Mouse (Mus musculus) cortical plate, adult 2 months (tissue): ENCODE data around the gene Dio1.

Experiments used
- CTCF ChIP-seq: fragments of 200-500 bp; IDR thresholded peaks from 2 replicates; pipeline ENCODE4 v1.5.1; 2011; ENCODE audit warnings: mild to moderate bottlenecking, control low read depth, low read length; ENCODE audit not compliant: insufficient read depth; ENCODE audit errors: extremely low read depth
- POLR2A ChIP-seq: fragments of 200-500 bp; IDR thresholded peaks from 2 replicates; pipeline ENCODE4 v1.6.1; 2011; ENCODE audit warnings: mild to moderate bottlenecking, low read length, control low read depth; ENCODE audit not compliant: insufficient read depth; ENCODE audit errors: extremely low read depth

DNA sequence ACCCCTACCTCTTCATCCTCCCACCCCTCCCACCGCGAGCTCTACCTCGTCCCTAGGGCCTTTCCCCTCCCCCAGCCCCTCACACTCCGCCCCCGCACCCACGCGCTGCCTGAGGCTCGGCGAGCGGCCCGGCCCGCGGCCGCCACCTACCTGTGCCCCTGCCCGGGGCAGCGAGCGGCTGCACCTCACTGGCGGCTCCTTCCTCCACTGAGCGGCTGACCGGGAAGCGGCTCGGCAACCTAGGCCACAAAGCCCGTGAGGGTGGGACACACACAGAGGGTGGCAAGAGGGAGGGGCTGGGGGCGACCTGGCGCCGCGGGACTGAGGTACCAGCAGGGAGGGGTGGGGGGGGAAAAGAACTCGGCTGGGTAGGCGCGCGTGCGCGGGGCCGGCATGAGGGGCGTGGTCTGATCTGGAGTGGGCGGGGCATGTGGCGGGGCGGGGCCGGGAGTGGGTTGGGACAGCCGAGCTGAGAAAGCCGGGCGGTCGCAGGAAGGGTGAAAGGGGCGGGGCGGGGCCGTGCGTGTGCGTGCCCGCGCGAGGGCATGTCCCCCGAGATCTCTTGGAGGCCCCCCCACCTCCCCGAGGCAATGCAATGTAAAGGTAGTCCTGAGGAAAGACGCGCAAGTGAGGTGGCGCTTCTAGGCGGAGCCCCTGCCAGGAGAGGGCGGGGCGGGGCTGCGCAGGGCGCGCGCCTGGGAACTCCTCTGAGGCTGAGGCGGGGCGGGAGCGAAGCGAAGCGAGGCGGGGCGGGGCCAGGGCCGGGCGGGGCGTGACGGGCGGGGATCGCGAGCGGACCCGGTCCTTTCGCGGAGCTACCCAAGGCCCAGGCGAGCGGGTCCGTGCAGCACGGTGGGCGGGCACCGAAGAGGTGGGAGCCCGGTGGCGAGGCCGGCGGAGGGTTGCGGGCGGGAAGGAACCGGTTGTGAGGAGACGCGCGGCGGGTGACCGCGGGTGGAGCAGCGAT, 53.6 kb downstream of the Dio1 start, which contains the start of the genes Lrrc42 and Hspb11:
- no peak for TF ChIP-seq POLR2A
- TF ChIP-seq CTCF: no peak
